Mouse (Mus musculus): ENCODE measurements around the gene Kcnd3. TPM values are rescaled to one million over a fixed set of nuclear protein-coding genes. Genes with fewer than 3 reads are reported as not detected.

Gene Kcnd3
- polyA plus RNA-seq, 1 experiment from 2014 or later, result 1.1 TPM

DNA sequence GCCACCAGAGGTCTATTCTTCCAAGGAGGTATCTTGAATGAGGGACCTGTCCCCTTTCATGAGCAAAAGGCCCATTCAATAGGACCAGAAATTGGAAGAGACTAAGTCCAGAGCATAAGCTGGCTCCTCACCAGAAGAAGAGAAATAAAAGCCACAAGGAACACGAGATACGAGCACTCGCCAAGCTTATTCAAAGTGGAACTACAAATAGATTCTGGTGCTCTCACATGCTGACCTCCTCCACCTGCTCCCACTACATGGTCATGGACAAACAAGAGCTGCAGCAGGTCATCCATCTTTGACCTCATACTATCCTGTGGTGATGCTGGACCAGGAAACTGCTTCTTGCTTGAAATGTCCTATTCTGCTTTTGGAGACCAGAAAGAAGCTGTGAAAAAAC is 180.9 kb downstream of the Kcnd3 start:
- H3K4me1 ChIP-seq, result no peaks in the 10 kb centered on the region
- no peak overlapping the region for H3K4me3 ChIP-seq
- no peak overlapping the region for H3K27ac ChIP-seq
- H3K27me3 ChIP-seq, result no peaks in the 10 kb centered on the region
- no peaks in the 10 kb centered on the region for H3K36me3 ChIP-seq
- H3K9ac ChIP-seq, result no peak overlapping the region
- WGBS, result 95% methylated on average over 3 of the region's 3 CpGs
- no peak for ATAC-seq (ENCODE audit: insufficient number of reproducible peaks, insufficient read depth, low FRiP score, low TSS enrichment)
- no peaks in the 10 kb centered on the region for H3K9me3 ChIP-seq
- H3K4me2 ChIP-seq (replicated peaks), result no peak overlapping the region

DNA sequence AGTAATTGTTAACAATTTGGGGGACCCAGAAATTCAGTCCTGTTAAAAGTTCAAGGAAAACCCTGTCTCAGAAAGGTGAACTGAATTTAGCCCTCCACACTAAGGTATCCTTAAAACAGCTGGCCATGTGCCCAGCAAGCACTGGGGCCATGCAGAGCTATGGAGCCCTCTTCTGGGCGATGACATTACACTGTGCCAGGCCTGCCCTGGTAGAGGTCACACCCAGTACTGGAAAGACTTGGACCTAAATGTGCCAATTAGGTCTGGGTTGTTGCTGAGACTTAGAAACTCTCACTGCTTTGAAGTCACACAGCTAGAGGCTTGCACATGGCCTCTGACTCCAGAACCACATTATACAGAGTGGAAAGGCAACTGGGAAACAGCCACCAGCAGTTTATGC is 190.1 kb downstream of the Kcnd3 start:
- Histone ChIP-seq H3K27me3 (no peaks in the 10 kb centered on the region), H3K27ac (no peak overlapping the region), H3K36me3 (no peaks in the 10 kb centered on the region), H3K9ac (no peak overlapping the region), H3K9me3 (no peaks in the 10 kb centered on the region), H3K4me3 (no peak overlapping the region), H3K4me1 (no peaks in the 10 kb centered on the region), H3K4me2 (replicated peaks) (no peak overlapping the region)
- 42% methylated on average over 1 of the region's 1 CpGs for WGBS
- ATAC-seq (ENCODE audit: insufficient number of reproducible peaks, insufficient read depth, low FRiP score, low TSS enrichment), result no peak

DNA sequence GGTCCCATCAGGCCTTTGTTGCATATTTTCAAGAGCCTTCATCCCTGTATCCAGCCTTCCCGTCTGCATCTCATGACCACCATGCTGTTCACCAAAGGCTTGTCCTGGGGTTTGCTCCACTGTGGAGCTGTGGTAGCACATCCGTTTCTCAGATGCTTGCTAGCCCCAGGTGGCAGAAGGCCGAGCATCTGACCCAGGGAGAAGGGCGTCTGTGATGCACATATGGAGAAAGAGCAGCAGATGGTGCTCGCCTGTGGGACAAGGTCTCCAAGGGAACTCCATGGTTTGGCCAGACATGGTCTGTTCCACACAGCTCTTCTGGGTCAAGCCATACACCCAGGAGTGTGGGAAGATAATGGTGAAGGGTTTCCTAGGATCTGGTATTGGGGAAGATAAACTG is 191.4 kb downstream of the Kcnd3 start:
- no peak for ATAC-seq (ENCODE audit: insufficient number of reproducible peaks, insufficient read depth, low FRiP score, low TSS enrichment)
- Histone ChIP-seq H3K27me3 (no peaks in the 10 kb centered on the region), H3K9ac (no peak overlapping the region), H3K4me2 (replicated peaks) (no peak overlapping the region), H3K4me1 (no peaks in the 10 kb centered on the region), H3K9me3 (no peaks in the 10 kb centered on the region), H3K4me3 (no peak overlapping the region), H3K27ac (no peak overlapping the region), H3K36me3 (no peaks in the 10 kb centered on the region)
- WGBS, result 73% methylated on average over 5 of the region's 5 CpGs

DNA sequence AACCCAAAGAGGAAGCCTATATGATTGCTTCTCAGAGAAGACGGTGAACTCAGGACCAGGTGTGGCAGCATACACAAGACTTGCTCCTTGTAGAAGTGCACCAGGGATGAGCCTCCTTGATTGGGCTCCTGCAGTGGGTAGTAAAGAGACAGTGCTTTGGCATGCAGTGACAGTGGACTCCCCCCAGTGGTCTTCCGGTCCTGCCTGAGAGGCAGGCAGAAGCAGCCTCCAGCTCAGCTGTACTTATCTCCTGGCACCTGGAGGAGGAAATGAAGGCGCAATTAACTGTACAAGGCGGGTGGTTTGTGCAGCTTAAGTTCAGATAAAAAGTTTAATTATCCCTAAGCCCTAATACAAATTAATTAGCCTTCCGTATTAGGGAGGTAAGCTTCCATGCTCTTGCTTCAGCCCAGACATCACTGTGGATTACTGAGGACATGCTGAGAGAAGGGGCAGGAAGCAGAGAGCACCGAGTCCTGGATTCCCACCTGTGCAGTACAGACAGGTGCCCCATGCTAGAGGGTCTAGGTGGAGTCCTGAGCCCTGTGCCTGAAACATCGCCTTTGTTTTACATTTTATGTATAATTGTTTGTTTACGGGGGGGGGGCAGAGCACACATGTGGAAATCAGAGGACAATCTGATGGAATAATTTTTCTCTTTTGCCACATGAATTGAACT is 196.9 kb downstream of the Kcnd3 start:
- WGBS, result 69% methylated on average over 8 of the region's 8 CpGs
- H3K27me3 ChIP-seq, result no peaks in the 10 kb centered on the region
- no peaks in the 10 kb centered on the region for H3K4me1 ChIP-seq
- no peak overlapping the region for H3K4me2 ChIP-seq (replicated peaks)
- no peaks in the 10 kb centered on the region for H3K9me3 ChIP-seq
- no peak overlapping the region for H3K9ac ChIP-seq
- H3K27ac ChIP-seq, result no peak overlapping the region
- no peak overlapping the region for H3K4me3 ChIP-seq
- H3K36me3 ChIP-seq, result no peaks in the 10 kb centered on the region
- 0 out of 2 replicates have a peak, but pooled peaks have one; percentile 38 for ATAC-seq (ENCODE audit: insufficient number of reproducible peaks, insufficient read depth, low FRiP score, low TSS enrichment)

DNA sequence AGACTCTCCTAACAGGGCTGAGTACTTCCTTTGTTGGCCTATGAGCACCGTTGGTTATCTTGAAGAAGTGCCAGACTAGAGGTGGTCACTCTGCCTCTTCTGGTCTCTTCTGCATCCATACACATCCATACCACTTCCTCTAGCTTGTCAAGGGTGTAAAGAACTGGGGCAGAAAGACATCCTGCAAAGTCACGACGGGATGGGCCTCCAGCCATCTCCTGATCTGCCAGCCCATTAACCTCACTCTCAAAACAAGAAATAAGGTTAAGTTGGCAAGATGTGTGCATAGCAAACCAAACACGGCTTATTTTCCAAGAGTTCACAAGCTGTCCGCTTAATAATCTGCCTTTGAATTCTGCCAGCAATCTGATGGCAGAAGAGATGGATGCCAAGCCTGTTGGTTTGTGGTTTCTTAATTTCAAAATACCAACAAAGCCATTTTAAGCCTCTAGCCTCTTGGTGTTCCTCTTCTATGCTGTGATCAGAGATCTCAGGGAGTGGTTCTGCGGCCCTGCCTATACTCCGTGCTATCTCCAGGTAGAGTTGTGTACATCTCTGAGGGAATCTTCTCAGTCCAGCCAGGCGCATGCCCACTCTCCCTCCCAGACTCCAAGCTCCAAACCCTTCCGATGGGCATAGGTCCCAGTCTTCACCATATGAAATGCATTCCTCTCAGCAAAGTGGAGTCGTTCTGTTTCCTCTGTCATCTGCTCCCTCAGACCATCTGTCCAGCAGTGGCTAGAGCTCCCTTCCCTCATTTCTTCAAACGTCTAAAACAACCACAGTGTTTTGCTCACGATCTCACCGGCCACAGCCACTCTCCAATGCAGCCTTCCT is 201.6 kb downstream of the Kcnd3 start:
- H3K4me2 ChIP-seq (replicated peaks), result no peak overlapping the region
- H3K36me3 ChIP-seq, result no peaks in the 10 kb centered on the region
- no peaks in the 10 kb centered on the region for H3K9me3 ChIP-seq
- WGBS, result 90% methylated on average over 13 of the region's 13 CpGs
- no peak overlapping the region for H3K4me3 ChIP-seq
- no peak overlapping the region for H3K9ac ChIP-seq
- no peak for ATAC-seq (ENCODE audit: insufficient number of reproducible peaks, insufficient read depth, low FRiP score, low TSS enrichment)
- no peaks in the 10 kb centered on the region for H3K27me3 ChIP-seq
- no peaks in the 10 kb centered on the region for H3K4me1 ChIP-seq
- no peak overlapping the region for H3K27ac ChIP-seq

DNA sequence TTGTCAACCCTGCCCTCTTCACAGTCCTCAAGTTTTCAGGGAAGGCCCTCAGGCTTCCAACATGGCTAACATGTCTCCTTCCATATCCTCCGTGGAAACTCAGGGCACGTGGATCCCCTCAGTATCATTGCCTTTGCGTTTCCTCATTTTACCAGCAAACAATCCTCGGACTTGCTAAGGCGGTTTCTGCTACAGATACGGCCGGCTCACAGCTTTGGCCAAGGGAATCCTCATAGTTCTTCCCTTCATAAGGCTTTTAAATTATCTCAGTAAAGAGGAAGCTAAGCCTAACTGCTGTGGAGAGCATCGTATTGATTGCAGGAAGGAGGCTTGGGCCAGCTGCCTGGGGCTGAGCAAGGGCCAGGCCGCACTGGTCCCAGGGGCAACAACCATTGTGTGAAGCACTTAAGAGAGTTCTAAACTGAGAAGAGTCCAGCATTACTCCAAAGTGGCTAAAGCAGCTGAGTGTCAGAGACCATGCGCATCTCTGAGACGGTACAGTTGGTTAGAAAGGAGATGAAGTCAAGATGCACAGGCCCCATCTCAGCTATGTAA is 203.0 kb downstream of the Kcnd3 start:
- WGBS, result 87% methylated on average over 11 of the region's 11 CpGs

DNA sequence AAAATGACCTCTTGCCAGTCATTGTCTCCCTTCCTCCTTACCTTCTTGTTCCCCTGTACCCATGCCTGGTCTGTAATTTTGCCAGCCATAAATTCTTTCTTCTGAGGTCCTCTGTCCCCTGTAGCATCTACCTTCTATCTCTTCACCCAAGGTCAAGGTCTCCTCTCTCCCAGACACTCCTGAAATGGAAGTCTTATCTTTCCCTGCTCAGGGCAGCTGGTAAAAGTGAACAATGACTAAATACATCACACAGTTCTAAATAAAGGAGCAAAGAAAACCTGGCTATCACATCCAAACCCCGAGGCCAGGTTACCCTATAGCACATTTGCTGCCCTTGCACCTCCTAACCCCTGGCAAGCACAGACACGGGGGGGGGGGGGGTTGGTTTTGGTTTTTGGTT is 208.4 kb downstream of the Kcnd3 start:
- Histone ChIP-seq H3K36me3 (no peaks in the 10 kb centered on the region), H3K27ac (no peak overlapping the region), H3K9ac (no peak overlapping the region), H3K4me3 (no peak overlapping the region), H3K4me1 (no peaks in the 10 kb centered on the region), H3K27me3 (no peaks in the 10 kb centered on the region), H3K9me3 (no peaks in the 10 kb centered on the region), H3K4me2 (replicated peaks) (no peak overlapping the region)
- ATAC-seq (ENCODE audit: insufficient number of reproducible peaks, insufficient read depth, low FRiP score, low TSS enrichment), result no peak
- 52% methylated on average over 2 of the region's 2 CpGs for WGBS

More for the DNA sequence above, 203.0 kb downstream of the Kcnd3 start:
- Histone ChIP-seq H3K4me2 (replicated peaks) (no peak overlapping the region), H3K9me3 (no peaks in the 10 kb centered on the region), H3K9ac (no peak overlapping the region), H3K27ac (no peak overlapping the region), H3K36me3 (no peaks in the 10 kb centered on the region), H3K27me3 (no peaks in the 10 kb centered on the region), H3K4me3 (no peak overlapping the region), H3K4me1 (no peaks in the 10 kb centered on the region)
- no peak for ATAC-seq (ENCODE audit: insufficient number of reproducible peaks, insufficient read depth, low FRiP score, low TSS enrichment)

DNA sequence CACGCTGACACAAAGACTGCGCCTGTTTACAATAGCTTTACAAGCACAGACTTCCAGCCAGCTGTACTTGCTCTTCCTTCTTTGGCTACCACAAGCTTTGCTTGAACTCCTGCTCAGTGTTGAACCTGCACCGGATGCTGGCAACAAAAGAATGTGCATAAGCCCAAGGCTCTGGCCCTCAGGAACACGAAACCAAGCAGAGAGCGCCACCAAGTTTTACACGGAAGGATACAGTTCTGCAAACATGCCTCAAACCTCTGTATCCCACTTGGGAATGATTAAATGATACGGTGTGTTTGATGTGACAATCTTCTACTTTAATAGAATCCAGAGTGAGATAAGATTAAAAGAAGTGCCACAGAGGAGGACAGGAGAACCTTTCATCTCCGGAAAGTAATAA is 210.9 kb downstream of the Kcnd3 start:
- H3K4me1 ChIP-seq, result no peaks in the 10 kb centered on the region
- no peak overlapping the region for H3K9ac ChIP-seq
- no peaks in the 10 kb centered on the region for H3K36me3 ChIP-seq
- ATAC-seq (ENCODE audit: insufficient number of reproducible peaks, insufficient read depth, low FRiP score, low TSS enrichment), result no peak
- H3K9me3 ChIP-seq, result no peaks in the 10 kb centered on the region
- H3K4me2 ChIP-seq (replicated peaks), result no peak overlapping the region
- H3K27me3 ChIP-seq, result no peaks in the 10 kb centered on the region
- no peak overlapping the region for H3K27ac ChIP-seq
- WGBS, result 69% methylated on average over 8 of the region's 8 CpGs
- H3K4me3 ChIP-seq, result no peak overlapping the region

DNA sequence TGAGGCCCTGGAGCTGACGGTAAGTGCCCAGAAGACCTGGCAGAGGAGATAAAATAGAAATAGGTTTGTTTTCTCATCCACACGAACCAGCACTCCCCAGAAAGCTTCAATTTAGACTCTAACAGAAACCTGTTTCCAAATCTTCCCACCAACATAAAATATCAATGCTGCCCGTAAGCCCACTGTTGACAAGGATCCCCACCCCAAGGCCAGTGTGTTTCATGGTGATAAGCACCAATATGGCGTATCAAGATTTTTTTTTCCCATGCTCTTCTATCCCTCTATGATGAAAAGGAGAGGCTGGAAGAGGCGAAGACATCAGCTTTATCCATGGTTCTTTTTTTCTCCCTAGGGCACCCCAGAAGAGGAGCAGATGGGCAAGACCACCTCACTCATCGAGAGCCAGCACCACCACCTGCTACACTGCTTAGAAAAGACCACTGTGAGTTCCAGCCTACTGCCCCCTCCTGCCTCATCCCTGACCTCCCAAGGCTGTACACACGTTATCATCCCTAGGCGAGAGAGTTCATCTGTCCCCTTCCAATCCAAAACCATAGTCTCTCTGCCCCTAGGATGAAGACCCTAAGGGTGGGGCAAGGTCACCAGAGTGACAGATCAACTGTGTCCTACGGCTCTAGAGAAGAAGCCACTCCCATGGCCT is 213.1 kb downstream of the Kcnd3 start:
- no peak for ATAC-seq (ENCODE audit: insufficient number of reproducible peaks, insufficient read depth, low FRiP score, low TSS enrichment)
- Histone ChIP-seq H3K9ac (no peak overlapping the region), H3K27me3 (no peaks in the 10 kb centered on the region), H3K27ac (no peak overlapping the region), H3K9me3 (no peaks in the 10 kb centered on the region), H3K4me1 (no peaks in the 10 kb centered on the region), H3K4me2 (replicated peaks) (no peak overlapping the region), H3K36me3 (no peaks in the 10 kb centered on the region), H3K4me3 (no peak overlapping the region)
- 81% methylated on average over 9 of the region's 9 CpGs for WGBS

DNA sequence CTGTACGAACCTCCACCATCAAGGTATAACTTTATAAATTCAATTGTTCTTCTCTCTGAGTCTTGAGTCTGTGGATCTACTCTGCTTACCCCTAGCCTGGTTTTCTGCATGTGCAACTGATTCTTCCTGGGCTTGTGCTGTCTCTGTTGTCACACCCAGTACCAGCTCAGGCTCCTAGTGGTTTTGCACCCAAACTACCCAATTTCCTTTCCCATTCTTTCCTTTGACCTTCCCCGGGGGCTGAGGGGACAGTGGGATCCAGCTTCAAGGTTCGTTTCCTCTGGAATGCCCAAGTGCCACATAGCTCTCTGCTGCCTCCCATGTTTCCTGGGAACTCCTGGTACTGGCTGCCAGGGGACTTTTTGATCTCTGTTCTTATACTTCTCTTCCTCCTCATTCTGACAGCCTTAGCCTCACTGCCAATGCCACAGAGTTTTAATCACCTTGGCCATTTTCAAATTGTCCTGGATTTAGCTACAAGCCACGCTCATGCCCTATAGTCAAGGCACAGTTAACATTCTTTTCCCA is 214.9 kb downstream of the Kcnd3 start:
- Histone ChIP-seq H3K9ac (no peak overlapping the region), H3K4me3 (no peak overlapping the region), H3K9me3 (no peaks in the 10 kb centered on the region), H3K4me1 (no peaks in the 10 kb centered on the region), H3K4me2 (replicated peaks) (no peak overlapping the region), H3K36me3 (no peaks in the 10 kb centered on the region), H3K27ac (no peak overlapping the region), H3K27me3 (no peaks in the 10 kb centered on the region)
- 58% methylated on average over 4 of the region's 4 CpGs for WGBS
- no peak for ATAC-seq (ENCODE audit: insufficient number of reproducible peaks, insufficient read depth, low FRiP score, low TSS enrichment)

DNA sequence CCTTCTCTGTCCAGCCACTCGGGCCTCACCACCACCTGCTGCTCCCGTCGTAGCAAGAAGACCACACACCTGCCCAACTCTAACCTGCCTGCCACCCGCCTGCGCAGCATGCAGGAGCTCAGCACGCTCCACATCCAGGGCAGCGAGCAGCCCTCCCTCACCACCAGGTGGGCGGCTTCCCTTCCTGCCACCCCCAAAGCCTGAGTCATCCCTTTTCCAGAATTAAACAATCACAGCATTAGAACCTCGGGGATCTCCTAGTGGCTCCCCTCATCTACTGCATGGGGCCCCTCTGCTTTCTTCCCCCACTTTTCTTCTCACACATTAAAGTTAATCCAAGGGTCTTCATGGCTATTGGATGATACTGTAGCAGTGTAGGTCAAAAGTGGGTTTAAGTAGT is 216.0 kb downstream of the Kcnd3 start:
- 39% methylated on average over 9 of the region's 9 CpGs for WGBS
- Histone ChIP-seq H3K9ac (no peak overlapping the region), H3K36me3 (no peaks in the 10 kb centered on the region), H3K27ac (no peak overlapping the region), H3K4me2 (replicated peaks) (no peak overlapping the region), H3K27me3 (no peaks in the 10 kb centered on the region), H3K9me3 (no peaks in the 10 kb centered on the region), H3K4me3 (no peak overlapping the region), H3K4me1 (no peaks in the 10 kb centered on the region)
- ATAC-seq (ENCODE audit: insufficient number of reproducible peaks, insufficient read depth, low FRiP score, low TSS enrichment), result no peak
